Mouse (Mus musculus): ENCODE measurements around the gene Fam227b. TPM values are rescaled to one million over a fixed set of nuclear protein-coding genes. Genes with fewer than 3 reads are reported as not detected.

The Fam227b gene
- polyA plus RNA-seq, 1 experiment from 2014 or later = not detected

GRCm38 (mm10) chr2:126090432-126090831, 61.4 kb downstream of the Fam227b start:
- no peak for ATAC-seq
- Histone ChIP-seq H3K4me1 (replicated peaks) (no peaks in the 10 kb centered on the region), H3K4me3 (replicated peaks) (no peak overlapping the region), H3K9me3 (no peaks in the 10 kb centered on the region), H3K27me3 (no peaks in the 10 kb centered on the region), H3K27ac (no peak overlapping the region), H3K36me3 (no peaks in the 10 kb centered on the region), H3K4me2 (replicated peaks) (no peak overlapping the region), H3K9ac (replicated peaks) (no peak overlapping the region)
- 70% methylated on average over 5 of the region's 5 CpGs for WGBS

DNA sequence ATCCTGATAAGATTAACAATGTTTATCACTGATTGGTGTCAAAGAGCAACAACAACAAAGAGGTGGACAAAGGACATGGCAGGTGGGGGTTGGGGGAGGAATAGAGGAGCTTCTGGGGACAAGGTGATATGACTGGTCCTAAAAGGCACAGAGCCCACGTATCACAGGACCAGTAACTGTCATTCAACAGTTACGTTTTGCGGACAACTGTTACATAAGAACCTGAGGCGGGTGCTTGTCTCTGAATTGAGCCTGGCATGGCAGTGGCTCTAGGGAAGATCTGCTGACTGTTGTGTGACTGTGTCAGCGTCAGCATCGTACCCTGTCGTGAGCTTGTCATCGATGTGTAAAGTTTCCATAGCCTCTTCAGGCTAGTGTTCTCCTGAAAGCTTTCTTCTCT, 65.6 kb downstream of the Fam227b start:
- WGBS = 80% methylated on average over 8 of the region's 8 CpGs
- Histone ChIP-seq H3K27ac (no peak overlapping the region), H3K36me3 (no peaks in the 10 kb centered on the region), H3K9me3 (no peaks in the 10 kb centered on the region), H3K9ac (replicated peaks) (no peak overlapping the region), H3K27me3 (no peaks in the 10 kb centered on the region), H3K4me2 (replicated peaks) (no peak overlapping the region), H3K4me3 (replicated peaks) (no peak overlapping the region), H3K4me1 (replicated peaks) (no peaks in the 10 kb centered on the region)
- no peak for ATAC-seq

GRCm38 (mm10) chr2:126084326-126084725, 67.5 kb downstream of the Fam227b start:
- Histone ChIP-seq H3K4me3 (replicated peaks) (no peak overlapping the region), H3K4me2 (replicated peaks) (no peak overlapping the region), H3K36me3 (no peaks in the 10 kb centered on the region), H3K9me3 (no peaks in the 10 kb centered on the region), H3K9ac (replicated peaks) (no peak overlapping the region), H3K4me1 (replicated peaks) (no peaks in the 10 kb centered on the region), H3K27ac (no peak overlapping the region), H3K27me3 (no peaks in the 10 kb centered on the region)
- ATAC-seq = no peak
- WGBS = 88% methylated on average over 3 of the region's 3 CpGs

GRCm38 (mm10) chr2:126079086-126079485, 72.7 kb downstream of the Fam227b start:
- Histone ChIP-seq H3K27me3 (no peaks in the 10 kb centered on the region), H3K27ac (no peak overlapping the region), H3K9ac (replicated peaks) (no peak overlapping the region), H3K4me1 (replicated peaks) (no peaks in the 10 kb centered on the region), H3K4me3 (replicated peaks) (no peak overlapping the region), H3K36me3 (no peaks in the 10 kb centered on the region), H3K4me2 (replicated peaks) (no peak overlapping the region), H3K9me3 (no peaks in the 10 kb centered on the region)
- no peak for ATAC-seq
- 73% methylated on average over 2 of the region's 2 CpGs for WGBS

DNA sequence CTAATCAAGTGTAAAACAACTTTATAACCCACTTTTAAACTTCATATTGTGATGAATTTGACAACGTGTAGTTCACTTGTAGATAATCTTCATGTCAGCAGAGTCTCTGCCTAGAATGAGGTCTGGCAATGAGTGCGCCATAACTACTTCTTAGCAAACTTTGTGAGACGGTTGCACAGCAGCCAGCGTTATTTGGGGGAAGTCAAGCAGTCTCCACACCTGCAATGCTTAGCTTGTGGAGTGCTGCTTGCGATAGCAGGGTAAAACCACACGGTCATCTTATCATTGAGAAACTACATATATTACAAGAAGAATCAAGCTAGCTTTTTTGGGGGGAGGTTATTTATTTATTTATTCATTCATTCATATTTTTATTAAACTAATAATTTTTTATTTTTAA, 75.3 kb downstream of the Fam227b start:
- H3K36me3 ChIP-seq = no peaks in the 10 kb centered on the region
- no peaks in the 10 kb centered on the region for H3K4me1 ChIP-seq (replicated peaks)
- H3K4me2 ChIP-seq (replicated peaks) = no peak overlapping the region
- no peak overlapping the region for H3K4me3 ChIP-seq (replicated peaks)
- H3K9ac ChIP-seq (replicated peaks) = no peak overlapping the region
- 97% methylated on average over 6 of the region's 6 CpGs for WGBS
- ATAC-seq = no peak
- no peaks in the 10 kb centered on the region for H3K9me3 ChIP-seq
- H3K27me3 ChIP-seq = no peaks in the 10 kb centered on the region
- no peak overlapping the region for H3K27ac ChIP-seq

DNA sequence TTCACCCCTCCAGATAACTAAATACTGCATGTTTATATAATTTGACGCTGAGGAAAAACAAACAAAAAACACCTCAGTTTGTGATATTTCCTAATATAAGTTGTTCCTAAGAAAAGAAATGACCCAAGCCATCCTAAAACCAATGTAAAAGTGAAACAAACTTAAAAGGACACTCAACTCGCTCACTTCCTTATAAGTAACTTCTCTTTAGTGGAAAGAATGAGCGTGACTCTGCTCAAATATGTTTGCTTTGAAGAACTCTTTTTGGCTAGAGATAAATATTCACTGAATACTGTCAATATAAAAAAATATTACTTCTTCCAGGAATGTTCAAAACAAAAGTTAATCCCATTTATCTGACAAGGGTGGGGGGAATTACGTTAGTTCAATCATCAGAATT, 78.1 kb downstream of the Fam227b start:
- no peaks in the 10 kb centered on the region for H3K27me3 ChIP-seq
- H3K4me2 ChIP-seq (replicated peaks) = no peak overlapping the region
- H3K9ac ChIP-seq (replicated peaks) = no peak overlapping the region
- no peaks in the 10 kb centered on the region for H3K9me3 ChIP-seq
- H3K4me1 ChIP-seq (replicated peaks) = no peaks in the 10 kb centered on the region
- H3K27ac ChIP-seq = no peak overlapping the region
- 93% methylated on average over 4 of the region's 4 CpGs for WGBS
- H3K36me3 ChIP-seq = no peaks in the 10 kb centered on the region
- no peak overlapping the region for H3K4me3 ChIP-seq (replicated peaks)
- ATAC-seq = no peak

DNA sequence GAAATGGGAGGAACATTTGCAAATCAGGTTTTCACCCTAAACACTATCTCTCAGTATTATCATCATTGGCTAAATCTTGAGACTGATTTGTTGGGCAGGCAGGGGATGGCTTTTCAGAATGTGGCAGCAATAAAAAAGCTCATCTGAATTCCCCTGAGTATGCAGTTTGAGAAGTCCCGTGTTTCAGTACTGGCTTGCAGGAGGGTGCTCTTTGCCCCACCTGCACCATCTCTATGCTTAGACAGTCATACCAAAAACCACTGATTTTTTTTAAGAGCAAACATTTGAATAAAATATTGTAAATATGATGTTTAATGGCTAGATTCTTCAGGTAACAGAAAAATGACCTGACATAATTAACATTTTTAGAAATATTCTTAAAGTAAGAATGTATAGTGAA, 82.1 kb downstream of the Fam227b start:
- no peak for ATAC-seq
- no peaks in the 10 kb centered on the region for H3K36me3 ChIP-seq

DNA sequence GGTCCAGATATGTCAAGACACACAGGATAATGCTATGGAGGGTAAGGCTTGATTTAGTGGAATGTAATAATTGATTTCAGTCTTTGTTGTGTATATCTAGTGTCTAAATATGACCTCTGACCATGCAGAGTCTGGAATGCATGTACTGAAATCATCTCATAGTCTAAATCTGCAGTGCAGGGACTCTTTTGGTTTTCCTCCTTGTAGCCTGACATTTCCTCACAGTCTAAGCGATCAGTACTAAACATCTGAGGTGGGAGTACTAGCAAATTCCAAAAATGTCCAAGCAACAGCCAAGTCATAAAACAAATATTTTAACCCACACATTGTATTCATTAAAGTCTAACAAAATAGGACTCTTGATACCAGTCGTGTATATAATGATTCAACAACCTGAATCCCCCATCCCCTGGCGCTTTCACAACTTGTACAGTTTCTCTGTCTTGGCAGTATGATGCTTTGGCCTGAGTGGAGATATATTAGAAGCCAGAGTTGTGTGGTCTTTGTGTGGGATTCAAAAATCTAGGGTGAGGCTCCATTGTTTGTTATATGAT, 86.4 kb downstream of the Fam227b start:
- H3K36me3 ChIP-seq = no peaks in the 10 kb centered on the region
- H3K4me2 ChIP-seq (replicated peaks) = no peak overlapping the region
- ATAC-seq = no peak
- no peak overlapping the region for H3K27ac ChIP-seq
- no peaks in the 10 kb centered on the region for H3K9me3 ChIP-seq
- H3K4me3 ChIP-seq (replicated peaks) = no peak overlapping the region
- WGBS = 89% methylated on average over 3 of the region's 3 CpGs
- H3K9ac ChIP-seq (replicated peaks) = no peak overlapping the region
- 0 out of 2 replicates have a peak, but pooled peaks cover 2% of the 10 kb centered on the region for H3K4me1 ChIP-seq (replicated peaks)
- H3K27me3 ChIP-seq = no peaks in the 10 kb centered on the region

More for the DNA sequence above, 82.1 kb downstream of the Fam227b start:
- WGBS = 89% methylated on average over 1 of the region's 1 CpGs
- Histone ChIP-seq H3K27me3 (no peaks in the 10 kb centered on the region), H3K9me3 (no peaks in the 10 kb centered on the region), H3K4me2 (replicated peaks) (no peak overlapping the region), H3K4me3 (replicated peaks) (no peak overlapping the region), H3K4me1 (replicated peaks) (no peaks in the 10 kb centered on the region), H3K27ac (no peak overlapping the region), H3K9ac (replicated peaks) (no peak overlapping the region)

GRCm38 (mm10) chr2:126064814-126065213, 87.0 kb downstream of the Fam227b start:
- ATAC-seq = no peak
- H3K4me2 ChIP-seq (replicated peaks) = no peak overlapping the region
- H3K27me3 ChIP-seq = no peaks in the 10 kb centered on the region
- H3K9me3 ChIP-seq = no peaks in the 10 kb centered on the region
- WGBS = 41% methylated on average over 2 of the region's 2 CpGs
- H3K36me3 ChIP-seq = no peaks in the 10 kb centered on the region
- H3K27ac ChIP-seq = no peak overlapping the region
- H3K4me3 ChIP-seq (replicated peaks) = no peak overlapping the region
- H3K9ac ChIP-seq (replicated peaks) = no peak overlapping the region
- H3K4me1 ChIP-seq (replicated peaks) = 0 out of 2 replicates have a peak, but pooled peaks cover 2% of the 10 kb centered on the region

- Histone ChIP-seq H3K9me3 (no peaks in the 10 kb centered on the region), H3K4me1 (replicated peaks) (0 out of 2 replicates have a peak, but pooled peaks cover 2% of the 10 kb centered on the region), H3K27me3 (no peaks in the 10 kb centered on the region), H3K36me3 (no peaks in the 10 kb centered on the region), H3K27ac (no peak overlapping the region), H3K9ac (replicated peaks) (no peak overlapping the region), H3K4me2 (replicated peaks) (no peak overlapping the region), H3K4me3 (replicated peaks) (no peak overlapping the region)
- 86% methylated on average over 7 of the region's 7 CpGs for WGBS
- no peak for ATAC-seq
These were observed 88.9 kb downstream of the Fam227b start for GRCm38 (mm10) chr2:126062876-126063275.

GRCm38 (mm10) chr2:126061037-126061773, 90.6 kb downstream of the Fam227b start:
- H3K9me3 ChIP-seq = no peaks in the 10 kb centered on the region

DNA sequence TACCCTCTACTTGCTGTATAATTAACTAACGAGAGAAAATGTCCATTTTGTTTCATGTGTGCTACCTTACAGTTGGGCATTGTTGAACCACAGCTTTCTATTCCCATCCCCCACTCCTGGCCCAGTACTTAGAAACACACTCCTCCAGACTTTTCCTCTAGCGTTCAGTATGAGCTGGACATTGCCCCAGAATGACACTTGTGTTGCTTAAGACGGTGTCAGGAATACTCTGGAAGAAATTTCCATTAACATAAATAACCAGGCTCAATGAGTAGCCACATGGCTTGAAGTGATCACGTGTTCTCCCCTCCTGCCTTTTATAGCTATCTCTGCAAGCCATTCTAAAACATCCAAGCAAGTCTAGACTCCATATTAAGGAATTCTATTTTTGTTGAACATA, 91.2 kb downstream of the Fam227b start:
- Histone ChIP-seq H3K36me3 (no peaks in the 10 kb centered on the region), H3K4me3 (replicated peaks) (no peak overlapping the region), H3K9me3 (no peaks in the 10 kb centered on the region), H3K4me1 (replicated peaks) (0 out of 2 replicates have a peak, but pooled peaks cover 2% of the 10 kb centered on the region), H3K27me3 (no peaks in the 10 kb centered on the region), H3K4me2 (replicated peaks) (no peak overlapping the region), H3K27ac (no peak overlapping the region), H3K9ac (replicated peaks) (no peak overlapping the region)
- ATAC-seq = no peak
- WGBS = 58% methylated on average over 4 of the region's 4 CpGs

More at GRCm38 (mm10) chr2:126061037-126061773, 90.6 kb downstream of the Fam227b start:
- no peak overlapping the region for H3K4me3 ChIP-seq (replicated peaks)
- no peaks in the 10 kb centered on the region for H3K27me3 ChIP-seq
- 0 out of 2 replicates have a peak, but pooled peaks cover 2% of the 10 kb centered on the region for H3K4me1 ChIP-seq (replicated peaks)
- H3K9ac ChIP-seq (replicated peaks) = no peak overlapping the region
- no peaks in the 10 kb centered on the region for H3K36me3 ChIP-seq
- ATAC-seq = no peak
- no peak overlapping the region for H3K27ac ChIP-seq
- 69% methylated on average over 17 of the region's 17 CpGs for WGBS
- H3K4me2 ChIP-seq (replicated peaks) = no peak overlapping the region

Measured in midbrain, embryonic 13.5 days (tissue).